Mouse (Mus musculus) G1E (cell line): ENCODE results near the gene Gm36210.

ENCODE experiments used
- CTCF ChIP-seq: IDR thresholded peaks from 2 replicates; pipeline ENCODE4 v1.5.1; 2012; ENCODE audit warnings: low read depth, low read length, inconsistent platforms, mixed read lengths
- GATA1 ChIP-seq: IDR thresholded peaks from 2 replicates; pipeline ENCODE4 v1.6.1; 2012; ENCODE audit warnings: borderline replicate concordance, low read length, inconsistent platforms, mixed read lengths
- TAL1 ChIP-seq: conservative IDR thresholded peaks from 2 replicates; pipeline ENCODE4 v1.6.1; 2012; ENCODE audit warnings: low read depth, low read length, inconsistent platforms, mixed read lengths

DNA sequence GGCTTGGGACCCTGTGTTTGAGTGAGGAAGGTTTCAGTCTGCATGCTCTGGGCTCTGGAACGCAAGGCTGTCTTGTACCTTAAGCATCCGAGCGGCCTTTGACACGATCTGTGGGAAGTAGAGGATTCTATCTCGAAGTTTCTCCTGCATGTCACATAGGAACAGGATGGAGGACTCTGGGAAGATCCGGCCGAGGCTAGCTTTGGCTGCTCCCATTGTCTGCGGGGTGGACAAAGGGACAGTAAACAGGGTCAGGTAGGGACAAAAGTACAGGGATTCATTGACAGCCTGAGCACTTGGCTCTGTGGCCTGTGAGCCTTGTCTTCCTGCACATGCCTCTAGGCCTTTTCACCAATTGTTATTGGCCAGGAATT, 55.0 kb downstream of the Gm36210 start:
- TF ChIP-seq CTCF (no peak), TAL1 (no peak), GATA1 (no peak)
